Mouse (Mus musculus): ENCODE measurements around the gene Amt. TPM values are rescaled to one million over a fixed set of nuclear protein-coding genes. Genes with fewer than 3 reads are reported as not detected.
A peak's percentile ranks its signal among the peaks of the same experiment; 100 is the strongest.

Gene Amt
- 23.1 and 24.8 TPM in 2 replicates for polyA plus RNA-seq (2016; fragmentation: Nextera tagmentation; extraction: Ambion mirVana)

DNA sequence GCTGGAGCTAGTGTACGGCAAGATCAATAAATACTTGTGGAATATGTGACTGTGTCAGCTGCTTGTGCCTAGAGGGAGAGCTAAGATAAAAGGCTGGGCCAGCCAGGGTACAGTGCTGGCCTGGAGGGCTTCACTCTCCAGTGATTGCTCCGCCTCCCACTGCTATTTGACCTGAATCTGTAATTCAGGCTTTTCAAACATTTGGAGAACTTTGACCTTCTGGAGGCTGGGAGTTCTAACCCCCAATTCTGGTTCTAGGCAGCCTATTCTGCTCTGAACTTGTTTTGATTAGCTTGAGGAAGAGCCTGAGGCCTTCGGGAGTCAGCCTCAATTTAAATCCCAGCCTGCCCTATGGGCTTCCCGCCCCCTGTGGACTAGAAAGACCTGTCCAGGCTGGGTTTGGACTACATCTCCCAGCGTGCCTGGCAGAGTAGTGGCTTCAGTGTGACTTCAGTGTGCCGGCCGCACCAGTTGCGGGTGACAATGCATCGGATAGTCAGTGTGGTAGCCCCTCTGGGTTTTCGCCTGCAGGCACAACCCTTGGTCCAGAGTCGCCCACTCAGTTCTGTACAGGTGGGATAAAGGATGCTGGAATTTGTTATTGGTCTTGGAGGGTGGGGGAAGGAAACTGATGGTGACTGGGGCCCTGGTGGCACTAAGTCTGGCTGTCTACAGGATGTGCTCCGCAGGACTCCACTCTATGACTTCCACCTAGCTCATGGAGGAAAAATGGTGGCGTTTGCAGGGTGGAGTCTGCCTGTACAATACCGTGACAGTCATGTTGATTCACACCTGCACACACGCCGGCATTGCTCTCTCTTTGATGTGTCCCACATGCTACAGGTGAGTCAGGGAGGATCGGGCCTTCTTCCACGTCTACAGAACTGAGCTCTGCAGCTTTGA, at the start of gene Amt:
Amt (plus strand) TSS at position 401 of the 903 bp plus-strand sequence.
- Histone ChIP-seq H3K4me1 (peaks cover 17% of the 10 kb centered on the region), H3K27ac (peak within 1 kb of the TSS; percentile 77), H3K36me3 (peaks cover 48% of the 10 kb centered on the region), H3K4me3 (peak within 1 kb of the TSS; percentile 51), H3K27me3 (ENCODE audit: low read depth, poor library complexity, severe bottlenecking) (no peaks in the 10 kb centered on the region), H3K9me3 (replicated peaks) (no peaks in the 10 kb centered on the region)
- DNase-seq (ENCODE audit: low spot score): peak; percentile 57
- 24% methylated on average over 18 of the region's 18 CpGs for whole genome bisulfite sequencing

DNA sequence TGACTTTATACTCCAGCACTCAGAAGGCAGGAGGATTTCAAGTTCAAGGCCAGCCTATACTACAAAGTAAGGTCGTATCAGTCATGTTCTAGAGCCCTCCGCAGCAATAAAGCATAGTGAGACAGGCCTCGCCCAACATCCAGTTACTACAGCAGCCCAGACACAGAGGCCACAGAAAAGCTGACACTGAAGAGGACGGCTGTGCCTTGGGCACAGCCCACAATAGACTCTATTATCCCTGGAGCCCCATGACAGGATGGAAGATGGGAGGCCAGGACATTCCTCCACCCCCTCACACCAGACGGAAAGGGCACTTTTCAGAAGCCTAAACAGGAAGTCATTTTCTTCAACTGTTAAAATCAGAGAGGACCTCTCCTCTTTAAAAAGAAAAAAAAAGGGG, 47.7 kb upstream of the Amt start:
- WGBS: 73% methylated on average over 5 of the region's 5 CpGs
- no peak overlapping the region for H3K4me3 ChIP-seq
- H3K36me3 ChIP-seq: peaks cover 63% of the 10 kb centered on the region
- H3K27ac ChIP-seq: no peak overlapping the region
- H3K4me1 ChIP-seq: no peaks in the 10 kb centered on the region
- DNase-seq (ENCODE audit: low spot score): no peak
- H3K9me3 ChIP-seq (replicated peaks): no peaks in the 10 kb centered on the region
- H3K27me3 ChIP-seq (ENCODE audit: low read depth, poor library complexity, severe bottlenecking): no peaks in the 10 kb centered on the region

DNA sequence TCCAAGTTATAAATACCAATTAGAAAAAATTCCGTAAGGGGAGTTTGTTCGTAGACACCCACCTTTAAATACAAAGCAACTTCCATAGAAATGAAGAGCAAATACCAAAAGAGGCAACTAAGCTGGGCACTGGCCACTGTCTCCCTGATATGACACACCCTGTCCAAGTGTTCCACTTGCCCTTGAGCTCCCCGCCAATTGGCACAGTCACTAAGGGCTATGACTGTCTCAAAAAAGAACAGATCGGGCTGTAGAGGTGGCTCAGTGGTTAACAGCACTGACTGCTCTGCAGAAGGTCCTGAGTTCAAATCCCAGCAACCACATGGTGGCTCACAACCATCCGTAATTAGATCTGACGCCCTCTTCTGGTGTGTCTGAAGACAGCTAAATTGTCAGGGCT, 44.8 kb upstream of the Amt start:
- DNase-seq (ENCODE audit: low spot score): no peak
- H3K9me3 ChIP-seq (replicated peaks): no peaks in the 10 kb centered on the region
- H3K36me3 ChIP-seq: peaks cover 43% of the 10 kb centered on the region
- no peak overlapping the region for H3K4me3 ChIP-seq
- no peaks in the 10 kb centered on the region for H3K4me1 ChIP-seq
- no peak overlapping the region for H3K27ac ChIP-seq
- WGBS: 90% methylated on average over 6 of the region's 6 CpGs
- no peaks in the 10 kb centered on the region for H3K27me3 ChIP-seq (ENCODE audit: low read depth, poor library complexity, severe bottlenecking)

DNA sequence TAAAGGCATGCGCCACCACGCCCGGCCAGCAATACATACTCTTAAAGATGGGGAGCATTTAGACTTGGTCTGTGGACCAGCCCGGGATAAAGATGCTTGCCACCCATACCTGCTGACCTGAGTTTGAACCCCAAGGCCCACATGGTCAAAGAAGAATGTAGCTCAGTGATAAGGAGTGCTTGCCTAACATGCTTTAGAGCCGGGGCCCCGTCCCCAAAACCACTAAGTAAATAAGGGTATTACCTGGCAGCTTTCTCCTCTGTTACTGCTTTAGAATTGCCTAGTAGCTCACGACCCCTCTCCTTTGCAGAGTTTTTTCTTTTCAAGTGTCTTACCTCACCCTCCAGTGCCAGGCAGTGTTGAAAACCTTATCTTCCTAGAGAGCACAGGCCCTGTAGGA, 43.9 kb upstream of the Amt start:
- H3K4me1 ChIP-seq: no peaks in the 10 kb centered on the region
- H3K9me3 ChIP-seq (replicated peaks): no peaks in the 10 kb centered on the region
- DNase-seq (ENCODE audit: low spot score): no peak
- H3K27ac ChIP-seq: no peak overlapping the region
- no peaks in the 10 kb centered on the region for H3K27me3 ChIP-seq (ENCODE audit: low read depth, poor library complexity, severe bottlenecking)
- H3K36me3 ChIP-seq: peaks cover 37% of the 10 kb centered on the region
- H3K4me3 ChIP-seq: no peak overlapping the region
- 91% methylated on average over 7 of the region's 7 CpGs for WGBS

DNA sequence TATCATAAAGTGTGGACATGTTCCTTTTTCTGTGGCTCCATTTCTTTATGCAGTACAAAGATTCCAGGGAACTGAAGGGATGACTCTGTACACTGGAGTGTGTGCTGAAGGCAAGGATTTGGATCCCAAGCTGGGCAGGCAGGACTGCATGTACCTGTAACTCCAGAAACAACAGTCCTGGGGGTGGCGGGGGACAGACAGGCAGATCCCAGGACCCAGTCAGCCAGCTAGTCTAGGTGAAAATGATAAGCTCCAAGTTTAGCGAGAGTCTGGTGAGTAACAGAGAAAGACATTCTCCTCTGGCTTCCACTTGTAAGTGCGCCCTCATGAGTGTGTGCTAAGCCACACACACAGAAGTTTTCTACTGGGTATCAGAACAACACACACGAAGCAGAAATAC, 36.1 kb upstream of the Amt start:
- Histone ChIP-seq H3K27me3 (ENCODE audit: low read depth, poor library complexity, severe bottlenecking) (no peaks in the 10 kb centered on the region), H3K9me3 (replicated peaks) (no peaks in the 10 kb centered on the region), H3K36me3 (0 out of 2 replicates have a peak, but pooled peaks cover 4% of the 10 kb centered on the region), H3K4me3 (no peak overlapping the region), H3K4me1 (peaks cover 35% of the 10 kb centered on the region), H3K27ac (no peak overlapping the region)
- no peak for DNase-seq (ENCODE audit: low spot score)
- WGBS: 85% methylated on average over 4 of the region's 4 CpGs

DNA sequence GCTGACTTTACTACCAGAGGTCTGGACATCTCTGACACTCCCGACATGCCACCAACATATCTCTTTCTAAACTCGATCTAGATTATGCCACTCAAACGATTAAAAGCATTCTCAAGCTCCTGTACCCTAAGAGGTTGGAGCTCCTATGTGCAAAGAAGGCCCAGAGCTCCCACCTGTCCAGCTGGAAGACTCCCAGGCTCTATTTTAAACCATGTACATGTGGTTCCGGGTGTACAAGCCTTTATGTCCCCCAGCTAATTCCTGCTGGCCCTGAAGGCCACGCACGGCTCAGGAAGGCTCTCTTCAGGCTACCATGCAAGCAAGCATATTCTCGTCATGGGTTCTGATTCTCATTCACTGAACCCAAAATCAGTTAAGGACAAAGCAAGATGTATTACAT, 34.8 kb upstream of the Amt start:
- Histone ChIP-seq H3K27ac (no peak overlapping the region), H3K9me3 (replicated peaks) (no peaks in the 10 kb centered on the region), H3K4me1 (peaks cover 42% of the 10 kb centered on the region), H3K36me3 (0 out of 2 replicates have a peak, but pooled peaks cover 4% of the 10 kb centered on the region), H3K27me3 (ENCODE audit: low read depth, poor library complexity, severe bottlenecking) (no peaks in the 10 kb centered on the region), H3K4me3 (peak overlapping the region; percentile 97)
- whole genome bisulfite sequencing: 82% methylated on average over 7 of the region's 7 CpGs
- no peak for DNase-seq (ENCODE audit: low spot score)

GRCm38 (mm10) chr9:108262494-108263049, 34.1 kb upstream of the Amt start:
- Histone ChIP-seq H3K4me3 (peak overlapping the region; percentile 97), H3K9me3 (replicated peaks) (no peaks in the 10 kb centered on the region), H3K4me1 (peaks cover 42% of the 10 kb centered on the region), H3K27me3 (ENCODE audit: low read depth, poor library complexity, severe bottlenecking) (no peaks in the 10 kb centered on the region), H3K36me3 (0 out of 2 replicates have a peak, but pooled peaks cover 4% of the 10 kb centered on the region), H3K27ac (0 out of 2 replicates have a peak overlapping the region, but pooled peaks have one; percentile 94)
- 55% methylated on average over 11 of the region's 11 CpGs for WGBS
- no peak for DNase-seq (ENCODE audit: low spot score)

DNA sequence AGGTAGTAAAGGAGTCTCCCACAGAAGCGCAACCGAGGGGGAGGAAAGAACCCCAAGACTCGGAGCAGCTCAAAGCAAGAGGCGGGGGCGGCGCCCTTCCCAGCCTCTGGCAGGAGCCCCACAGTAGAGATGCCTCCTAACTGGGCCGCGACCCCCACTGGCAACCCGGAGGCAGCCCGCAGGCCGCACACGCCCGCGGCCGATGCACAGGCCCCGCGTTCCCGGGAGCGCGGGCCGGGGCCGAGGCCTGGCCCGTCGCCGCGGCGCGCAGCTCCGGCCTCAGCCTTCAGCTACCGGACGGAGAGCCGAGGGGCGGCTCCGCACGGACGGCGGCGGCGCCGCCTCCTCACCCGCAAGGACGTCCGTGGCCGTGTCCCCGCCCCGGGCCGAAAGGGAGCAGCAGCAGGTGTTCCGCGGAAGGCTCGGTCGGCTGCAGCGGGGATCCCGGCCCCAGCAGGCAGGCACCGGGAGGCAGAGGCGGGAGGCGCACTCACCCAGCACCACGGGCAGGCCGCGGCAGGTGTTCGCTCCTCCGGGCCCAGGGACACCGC, 33.4 kb upstream of the Amt start:
- H3K36me3 ChIP-seq: 0 out of 2 replicates have a peak, but pooled peaks cover 4% of the 10 kb centered on the region

DNA sequence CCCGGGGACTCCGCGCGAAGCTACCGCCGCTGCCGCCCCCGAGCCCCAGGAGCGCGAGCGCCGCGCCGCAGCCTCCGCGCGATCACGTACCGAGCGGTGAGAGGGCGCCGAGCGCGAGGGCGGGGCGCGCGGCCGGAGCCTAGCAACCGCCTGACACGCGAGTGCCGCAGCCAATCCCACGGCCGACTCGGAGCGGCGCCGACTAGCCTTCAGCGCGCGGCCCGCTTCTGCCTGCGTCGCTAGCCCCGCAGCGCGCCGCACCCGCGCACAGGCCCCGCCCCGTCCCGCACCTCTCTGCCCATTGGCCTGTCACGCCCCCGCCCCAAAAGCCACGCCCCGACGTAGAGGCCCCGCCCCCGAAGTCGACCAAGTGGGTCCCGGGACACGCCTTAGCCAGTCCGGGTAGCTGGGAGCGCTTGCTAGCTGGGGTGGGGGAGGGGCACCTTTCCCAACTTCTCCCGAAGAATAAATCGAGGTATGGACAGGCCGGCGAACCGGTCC, 32.9 kb upstream of the Amt start, which contains the start of gene Dag1:
Dag1 (minus strand) TSS at position 269 of the 501 bp plus-strand sequence.
- Histone ChIP-seq H3K4me1 (peaks cover 42% of the 10 kb centered on the region), H3K9me3 (replicated peaks) (no peaks in the 10 kb centered on the region), H3K27me3 (ENCODE audit: low read depth, poor library complexity, severe bottlenecking) (no peaks in the 10 kb centered on the region), H3K4me3 (peak within 1 kb of the TSS; percentile 97), H3K36me3 (0 out of 2 replicates have a peak, but pooled peaks cover 4% of the 10 kb centered on the region), H3K27ac (peak within 1 kb of the TSS; percentile 94)
- WGBS: under 1% methylated on average over 61 of the region's 71 CpGs
- peak; percentile 99 for DNase-seq (ENCODE audit: low spot score)

More for the DNA sequence above, 33.4 kb upstream of the Amt start:
- Histone ChIP-seq H3K9me3 (replicated peaks) (no peaks in the 10 kb centered on the region), H3K27ac (peak overlapping the region; percentile 94), H3K27me3 (ENCODE audit: low read depth, poor library complexity, severe bottlenecking) (no peaks in the 10 kb centered on the region), H3K4me3 (peak overlapping the region; percentile 97), H3K4me1 (peaks cover 42% of the 10 kb centered on the region)
- no peak for DNase-seq (ENCODE audit: low spot score)
- under 1% methylated on average over 61 of the region's 62 CpGs for WGBS

- Histone ChIP-seq H3K4me1 (peaks cover 42% of the 10 kb centered on the region), H3K36me3 (0 out of 2 replicates have a peak, but pooled peaks cover 4% of the 10 kb centered on the region), H3K4me3 (peak overlapping the region; percentile 97), H3K9me3 (replicated peaks) (no peaks in the 10 kb centered on the region), H3K27ac (peak overlapping the region; percentile 94), H3K27me3 (ENCODE audit: low read depth, poor library complexity, severe bottlenecking) (no peaks in the 10 kb centered on the region)
- DNase-seq (ENCODE audit: low spot score): no peak
- 14% methylated on average over 10 of the region's 10 CpGs for WGBS
Observed at GRCm38 (mm10) chr9:108264191-108264921, 32.3 kb upstream of the Amt start.

- H3K27ac ChIP-seq: no peak overlapping the region; the same call in 1 of the 2 replicates
- H3K36me3 ChIP-seq: no peaks in the 10 kb centered on the region
- no peak for DNase-seq (ENCODE audit: low spot score)
- 67% methylated on average over 10 of the region's 10 CpGs for WGBS
- peaks cover 40% of the 10 kb centered on the region for H3K4me1 ChIP-seq
- H3K27me3 ChIP-seq (ENCODE audit: low read depth, poor library complexity, severe bottlenecking): no peaks in the 10 kb centered on the region
- H3K9me3 ChIP-seq (replicated peaks): no peaks in the 10 kb centered on the region
- H3K4me3 ChIP-seq: no peak overlapping the region
Observed at GRCm38 (mm10) chr9:108266261-108266935, 30.3 kb upstream of the Amt start.

DNA sequence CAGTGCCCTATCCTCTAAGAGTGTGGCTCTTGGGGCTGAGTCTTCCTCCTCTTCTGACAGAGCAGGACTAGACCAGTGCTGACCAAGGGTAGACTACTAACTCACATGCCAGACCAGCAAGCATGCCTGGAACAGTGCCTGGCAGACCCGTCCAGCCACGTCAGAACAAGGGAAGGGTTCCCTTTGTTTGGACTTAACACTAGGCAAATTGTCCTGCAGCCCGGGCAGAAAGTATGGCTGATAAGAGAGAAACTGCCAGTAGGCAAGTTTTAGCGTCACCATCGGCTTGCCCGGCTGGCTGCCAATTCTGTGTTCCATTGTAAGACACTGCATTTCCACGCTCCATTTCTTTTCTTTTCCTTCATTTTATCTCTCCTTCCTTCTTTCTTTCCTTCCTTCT, 29.0 kb upstream of the Amt start:
- no peaks in the 10 kb centered on the region for H3K27me3 ChIP-seq (ENCODE audit: low read depth, poor library complexity, severe bottlenecking)
- no peak for DNase-seq (ENCODE audit: low spot score)
- no peaks in the 10 kb centered on the region for H3K36me3 ChIP-seq
- WGBS: 94% methylated on average over 7 of the region's 7 CpGs
- no peak overlapping the region for H3K27ac ChIP-seq
- H3K4me1 ChIP-seq: peaks cover 36% of the 10 kb centered on the region
- no peak overlapping the region for H3K4me3 ChIP-seq
- no peaks in the 10 kb centered on the region for H3K9me3 ChIP-seq (replicated peaks)
